Mouse (Mus musculus): ENCODE measurements at regions not wholly inside any gene's neighbourhood (a gene's known extent, or its start where the extent isn't known, plus 50 kb on each side); places are given as distances from the start of the nearest gene placed in this dataset.
A peak's percentile ranks its signal among the peaks of the same experiment; 100 is the strongest.

- no peak for DNase-seq
These were observed 1514.0 kb upstream of the Lrrc6 start for GRCm38 (mm10) chr15:68014605-68015305.

GRCm38 (mm10) chr15:68011162-68011561 is 1510.5 kb upstream of the Lrrc6 start:
- DNase-seq, result no peak

- DNase-seq, result no peak
These were observed 1509.5 kb upstream of the Lrrc6 start for GRCm38 (mm10) chr15:68010189-68010588.

- no peak for DNase-seq
These were observed 1504.1 kb upstream of the Lrrc6 start for GRCm38 (mm10) chr15:68004798-68005197.

GRCm38 (mm10) chr15:67996532-67996931 is 1495.8 kb upstream of the Lrrc6 start:
- DNase-seq, result no peak

GRCm38 (mm10) chr15:67989428-67990272 is 1488.9 kb upstream of the Lrrc6 start:
- no peak for DNase-seq

- DNase-seq, result no peak
These were observed 1487.2 kb upstream of the Lrrc6 start for GRCm38 (mm10) chr15:67987941-67988340.

GRCm38 (mm10) chr15:67983253-67983652 is 1482.5 kb upstream of the Lrrc6 start:
- no peak for DNase-seq

GRCm38 (mm10) chr15:67981876-67982275 is 1481.2 kb upstream of the Lrrc6 start:
- DNase-seq, result no peak

- no peak for DNase-seq
These were observed 1478.7 kb upstream of the Lrrc6 start for GRCm38 (mm10) chr15:67979451-67979850.

GRCm38 (mm10) chr15:67977210-67977609 is 1476.5 kb upstream of the Lrrc6 start:
- no peak for DNase-seq

GRCm38 (mm10) chr15:67971998-67972397 is 1471.3 kb upstream of the Lrrc6 start:
- DNase-seq, result no peak

- DNase-seq, result no peak
These were observed 1453.5 kb upstream of the Lrrc6 start for GRCm38 (mm10) chr15:67954216-67954615.

- DNase-seq, result no peak
These were observed 1449.8 kb upstream of the Lrrc6 start for GRCm38 (mm10) chr15:67950281-67951040.

GRCm38 (mm10) chr15:67944330-67945082 is 1443.8 kb upstream of the Lrrc6 start:
- DNase-seq, result no peak

GRCm38 (mm10) chr15:67943046-67943445 is 1442.3 kb upstream of the Lrrc6 start:
- DNase-seq, result no peak

GRCm38 (mm10) chr15:67940510-67940909 is 1439.8 kb upstream of the Lrrc6 start:
- DNase-seq, result no peak

- no peak for DNase-seq
These were observed 1424.2 kb upstream of the Lrrc6 start for GRCm38 (mm10) chr15:67924885-67925284.

- no peak for DNase-seq
These were observed 1406.3 kb upstream of the Lrrc6 start for GRCm38 (mm10) chr15:67907034-67907433.

GRCm38 (mm10) chr15:67905279-67905678 is 1404.6 kb upstream of the Lrrc6 start:
- DNase-seq, result no peak

GRCm38 (mm10) chr15:67904646-67905045 is 1403.9 kb upstream of the Lrrc6 start:
- peak; percentile 33 for DNase-seq

- DNase-seq, result no peak
These were observed 1402.3 kb upstream of the Lrrc6 start for GRCm38 (mm10) chr15:67902982-67903381.

- no peak for DNase-seq
These were observed 1400.5 kb upstream of the Lrrc6 start for GRCm38 (mm10) chr15:67901191-67901601.

All from kidney, adult 11 months (tissue).